Mouse (Mus musculus): ENCODE results near the gene Rbfox3. TPM values are rescaled to one million over a fixed set of nuclear protein-coding genes. Genes with fewer than 3 reads are reported as not detected.

Rbfox3 gene
- polyA plus RNA-seq, 1 experiment: not detected

DNA sequence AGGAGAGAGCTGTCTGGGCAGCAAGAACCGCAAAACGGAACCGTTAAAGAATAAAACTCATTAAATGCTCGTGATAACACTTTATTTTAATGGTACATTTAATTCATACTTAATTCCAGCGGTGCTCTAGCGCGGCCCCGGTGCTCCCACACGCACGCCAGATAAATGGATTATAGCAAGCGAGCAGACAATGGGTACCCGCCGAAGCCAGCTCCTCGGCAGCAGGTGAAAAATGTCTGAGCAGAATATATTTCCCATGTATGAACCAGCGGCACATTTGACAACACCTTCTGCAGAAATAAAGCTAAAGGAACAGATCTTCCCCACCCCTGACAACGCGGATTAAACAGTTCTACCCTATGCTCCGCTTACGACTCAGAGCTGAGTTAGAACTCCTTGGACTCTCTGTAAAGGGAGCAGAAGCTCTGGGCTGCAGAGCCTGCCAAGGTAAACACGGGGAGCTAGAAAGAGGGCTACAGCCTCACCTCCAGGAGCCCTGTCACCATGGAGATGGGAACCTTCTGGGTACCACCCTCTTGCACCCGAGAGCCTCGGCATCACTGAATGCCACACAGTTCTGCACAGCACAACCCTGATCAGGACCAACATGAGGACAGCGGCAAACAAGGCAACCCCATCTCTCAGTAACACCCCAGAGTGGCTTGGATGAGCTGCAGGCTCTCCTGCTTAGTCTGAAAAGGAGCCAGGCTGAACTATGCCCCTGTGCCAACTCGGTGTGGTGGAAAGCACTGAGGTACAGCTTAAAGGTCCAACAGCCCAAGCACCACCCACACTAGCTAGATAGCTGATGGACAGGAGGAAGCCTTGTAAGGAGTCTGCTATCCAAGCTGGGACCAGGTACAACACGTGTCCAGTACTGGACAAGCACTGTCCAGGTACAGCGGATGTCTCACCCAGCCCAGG lies 196.5 kb downstream of the Rbfox3 start:
- Histone ChIP-seq H3K79me2 (ENCODE audit: control insufficient read depth, insufficient read depth) (no peaks in the 10 kb centered on the region), H3K27me3 (ENCODE audit: control insufficient read depth, insufficient read depth, insufficient read length) (peaks cover 45% of the 10 kb centered on the region), H3ac (ENCODE audit: control insufficient read depth, insufficient read length) (no peak overlapping the region), H3K4me2 (ENCODE audit: low read depth) (no peak overlapping the region), H3K4me3 (no peak overlapping the region), H3K36me3 (ENCODE audit: control insufficient read depth, insufficient read depth) (no peaks in the 10 kb centered on the region)
- TF ChIP-seq MYOG (IDR thresholded peaks at IDR 0.05; ENCODE audit: control insufficient read depth in 1 of 3, insufficient read depth in 1 of 3, insufficient read length in 2 of 3, low read depth in 2 of 3) (no peak), POLR2A (IDR thresholded peaks at IDR 0.05; ENCODE audit: insufficient read length, low read depth) (no peak)

GRCm38 (mm10) chr11:118712761-118713160 lies 198.6 kb downstream of the Rbfox3 start:
- H3K36me3 ChIP-seq (ENCODE audit: control insufficient read depth, insufficient read depth): no peaks in the 10 kb centered on the region
- H3K79me2 ChIP-seq (ENCODE audit: control insufficient read depth, insufficient read depth): no peaks in the 10 kb centered on the region
- no peak overlapping the region for H3K4me2 ChIP-seq (ENCODE audit: low read depth)
- H3K4me3 ChIP-seq: no peak overlapping the region
- H3K27me3 ChIP-seq (ENCODE audit: control insufficient read depth, insufficient read depth, insufficient read length): peaks cover 45% of the 10 kb centered on the region
- TF ChIP-seq POLR2A (IDR thresholded peaks at IDR 0.05; ENCODE audit: insufficient read length, low read depth): no peak
- no peak for TF ChIP-seq E2F4 (IDR thresholded peaks at IDR 0.05; ENCODE audit: insufficient read depth)
- TF ChIP-seq USF1 (IDR thresholded peaks at IDR 0.05; ENCODE audit: low read depth): no peak
- no peak for TF ChIP-seq TCF3 (IDR thresholded peaks at IDR 0.05; ENCODE audit: insufficient read length, low read depth)
- TF ChIP-seq SRF (IDR thresholded peaks at IDR 0.05; ENCODE audit: control insufficient read depth, insufficient read length, low read depth): no peak
- TF ChIP-seq MYOD1 (IDR thresholded peaks at IDR 0.05; ENCODE audit: control insufficient read depth in 1 of 3, insufficient read length in 2 of 3, low read depth in 2 of 3): no peak
- TF ChIP-seq REST (IDR thresholded peaks at IDR 0.05; ENCODE audit: insufficient read depth, insufficient read length): no peak
- no peak for TF ChIP-seq TCF12 (IDR thresholded peaks at IDR 0.05; ENCODE audit: insufficient read depth, poor library complexity, severe bottlenecking)
- TF ChIP-seq CEBPB (IDR thresholded peaks at IDR 0.05; ENCODE audit: insufficient read depth, poor library complexity, severe bottlenecking): no peak
- TF ChIP-seq POLR2AphosphoS2 (IDR thresholded peaks at IDR 0.05; ENCODE audit: insufficient read length, low read depth): no peak
- TF ChIP-seq MYOG (IDR thresholded peaks at IDR 0.05; ENCODE audit: control insufficient read depth in 1 of 3, insufficient read depth in 1 of 3, insufficient read length in 2 of 3, low read depth in 2 of 3): no peak
- no peak overlapping the region for H3ac ChIP-seq (ENCODE audit: control insufficient read depth, insufficient read length)

DNA sequence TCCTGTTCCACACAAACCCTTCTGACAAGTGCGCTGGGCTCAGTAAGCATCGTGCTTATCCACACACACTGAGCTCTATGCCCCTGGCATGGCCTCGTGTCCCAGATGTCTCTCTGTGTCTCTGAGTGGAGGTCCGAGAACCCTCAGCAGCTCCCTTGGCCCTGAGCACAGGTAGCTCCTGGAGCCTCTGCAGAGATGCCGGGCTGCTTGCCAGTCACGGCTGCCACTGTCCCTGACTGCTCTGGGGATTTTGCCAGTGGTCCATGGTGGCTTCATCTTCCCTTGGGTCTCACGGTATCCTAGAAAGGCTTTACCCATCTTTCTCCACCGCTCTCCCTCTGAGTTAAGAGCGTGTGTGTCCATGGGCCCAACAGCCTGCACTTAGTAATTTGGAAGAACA lies 199.3 kb downstream of the Rbfox3 start:
- Histone ChIP-seq H3K27me3 (ENCODE audit: control insufficient read depth, insufficient read depth, insufficient read length) (peaks cover 44% of the 10 kb centered on the region), H3K4me3 (no peak overlapping the region), H3K36me3 (ENCODE audit: control insufficient read depth, insufficient read depth) (no peaks in the 10 kb centered on the region), H3ac (ENCODE audit: control insufficient read depth, insufficient read length) (no peak overlapping the region), H3K79me2 (ENCODE audit: control insufficient read depth, insufficient read depth) (no peaks in the 10 kb centered on the region), H3K4me2 (ENCODE audit: low read depth) (no peak overlapping the region)
- TF ChIP-seq CEBPB (IDR thresholded peaks at IDR 0.05; ENCODE audit: insufficient read depth, poor library complexity, severe bottlenecking) (no peak), MYOD1 (IDR thresholded peaks at IDR 0.05; ENCODE audit: control insufficient read depth in 1 of 3, insufficient read length in 2 of 3, low read depth in 2 of 3) (no peak)

DNA sequence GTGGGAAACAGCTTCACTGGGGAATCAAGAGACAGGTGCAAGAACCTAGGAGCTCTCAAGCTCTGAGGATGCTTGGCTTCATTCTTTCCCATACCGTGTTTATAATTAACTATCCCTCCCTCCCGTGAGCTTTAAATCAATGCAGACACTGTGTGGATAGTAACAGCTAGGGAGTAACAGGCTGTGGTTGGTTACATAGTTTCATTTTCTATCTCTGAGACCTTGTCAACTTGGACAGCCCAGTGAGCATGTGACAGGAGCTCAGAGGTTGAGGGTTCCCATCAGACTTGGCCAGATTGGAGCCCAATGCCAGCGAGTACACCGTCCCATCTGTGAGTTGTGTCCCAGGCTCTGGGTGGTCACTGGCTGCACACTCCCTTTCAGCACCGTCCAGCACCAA lies 201.4 kb downstream of the Rbfox3 start:
- Histone ChIP-seq H3K79me2 (ENCODE audit: control insufficient read depth, insufficient read depth) (no peaks in the 10 kb centered on the region), H3K4me2 (ENCODE audit: low read depth) (no peak overlapping the region), H3ac (ENCODE audit: control insufficient read depth, insufficient read length) (no peak overlapping the region), H3K36me3 (ENCODE audit: control insufficient read depth, insufficient read depth) (no peaks in the 10 kb centered on the region), H3K4me3 (no peak overlapping the region), H3K27me3 (ENCODE audit: control insufficient read depth, insufficient read depth, insufficient read length) (peaks cover 25% of the 10 kb centered on the region)
- TF ChIP-seq MYOD1 (IDR thresholded peaks at IDR 0.05; ENCODE audit: control insufficient read depth in 1 of 3, insufficient read length in 2 of 3, low read depth in 2 of 3): no peak
- TF ChIP-seq TCF12 (IDR thresholded peaks at IDR 0.05; ENCODE audit: insufficient read depth, poor library complexity, severe bottlenecking): no peak
- TF ChIP-seq CEBPB (IDR thresholded peaks at IDR 0.05; ENCODE audit: insufficient read depth, poor library complexity, severe bottlenecking): no peak
- TF ChIP-seq REST (IDR thresholded peaks at IDR 0.05; ENCODE audit: insufficient read depth, insufficient read length): no peak
- no peak for TF ChIP-seq POLR2A (IDR thresholded peaks at IDR 0.05; ENCODE audit: insufficient read length, low read depth)
- TF ChIP-seq POLR2AphosphoS2 (IDR thresholded peaks at IDR 0.05; ENCODE audit: insufficient read length, low read depth): no peak
- TF ChIP-seq USF1 (IDR thresholded peaks at IDR 0.05; ENCODE audit: low read depth): no peak
- no peak for TF ChIP-seq E2F4 (IDR thresholded peaks at IDR 0.05; ENCODE audit: insufficient read depth)
- TF ChIP-seq SRF (IDR thresholded peaks at IDR 0.05; ENCODE audit: control insufficient read depth, insufficient read length, low read depth): no peak
- no peak for TF ChIP-seq MAX (IDR thresholded peaks at IDR 0.05; ENCODE audit: low read depth)
- no peak for TF ChIP-seq TCF3 (IDR thresholded peaks at IDR 0.05; ENCODE audit: insufficient read length, low read depth)
- TF ChIP-seq MYOG (IDR thresholded peaks at IDR 0.05; ENCODE audit: control insufficient read depth in 1 of 3, insufficient read depth in 1 of 3, insufficient read length in 2 of 3, low read depth in 2 of 3): no peak

DNA sequence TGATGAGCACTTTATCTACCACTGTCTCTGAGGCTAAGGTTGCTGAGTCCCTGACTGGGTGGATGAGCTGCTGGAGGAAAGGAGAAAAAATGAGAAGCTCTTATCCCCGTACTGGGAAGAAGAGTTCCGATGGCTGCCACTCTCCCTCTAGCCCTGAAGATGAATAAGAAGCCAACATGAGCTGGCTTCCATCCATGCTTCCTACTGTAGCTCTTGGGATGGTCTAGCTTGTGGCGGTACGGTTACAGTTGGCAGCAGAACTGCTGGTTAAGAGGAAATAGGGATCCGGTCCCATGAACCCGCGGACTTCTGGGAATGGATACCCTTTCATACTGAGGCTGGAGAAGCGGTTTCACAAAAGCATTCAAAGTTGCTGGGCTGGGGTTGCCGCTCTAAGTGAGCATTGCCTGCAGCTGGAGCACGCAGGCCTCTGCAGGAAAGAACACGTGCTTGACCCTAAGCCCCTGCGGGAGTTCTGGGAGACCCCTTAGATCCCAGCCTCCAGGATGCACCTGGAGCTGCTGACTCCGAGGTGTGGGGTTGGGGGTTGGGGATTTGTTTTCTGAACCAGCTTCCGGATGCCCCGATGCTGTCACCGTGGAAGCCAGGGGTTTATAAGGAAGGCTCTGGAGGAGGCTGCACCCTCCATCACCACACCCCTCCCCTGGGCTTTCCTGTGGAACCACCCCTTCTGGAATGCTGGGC lies 215.0 kb downstream of the Rbfox3 start:
- TF ChIP-seq MAX (IDR thresholded peaks at IDR 0.05; ENCODE audit: low read depth) (no peak), CEBPB (IDR thresholded peaks at IDR 0.05; ENCODE audit: insufficient read depth, poor library complexity, severe bottlenecking) (no peak), POLR2A (IDR thresholded peaks at IDR 0.05; ENCODE audit: insufficient read length, low read depth) (no peak), E2F4 (IDR thresholded peaks at IDR 0.05; ENCODE audit: insufficient read depth) (no peak), MYOD1 (IDR thresholded peaks at IDR 0.05; ENCODE audit: control insufficient read depth in 1 of 3, insufficient read length in 2 of 3, low read depth in 2 of 3) (no peak), POLR2AphosphoS2 (IDR thresholded peaks at IDR 0.05; ENCODE audit: insufficient read length, low read depth) (no peak), TCF12 (IDR thresholded peaks at IDR 0.05; ENCODE audit: insufficient read depth, poor library complexity, severe bottlenecking) (no peak), MYOG (IDR thresholded peaks at IDR 0.05; ENCODE audit: control insufficient read depth in 1 of 3, insufficient read depth in 1 of 3, insufficient read length in 2 of 3, low read depth in 2 of 3) (no peak), REST (IDR thresholded peaks at IDR 0.05; ENCODE audit: insufficient read depth, insufficient read length) (no peak), SRF (IDR thresholded peaks at IDR 0.05; ENCODE audit: control insufficient read depth, insufficient read length, low read depth) (no peak), USF1 (IDR thresholded peaks at IDR 0.05; ENCODE audit: low read depth) (no peak), TCF3 (IDR thresholded peaks at IDR 0.05; ENCODE audit: insufficient read length, low read depth) (no peak)
- H3ac ChIP-seq (ENCODE audit: control insufficient read depth, insufficient read length): no peak overlapping the region
- H3K79me2 ChIP-seq (ENCODE audit: control insufficient read depth, insufficient read depth): no peaks in the 10 kb centered on the region
- H3K4me3 ChIP-seq: no peak overlapping the region
- H3K4me2 ChIP-seq (ENCODE audit: low read depth): no peak overlapping the region
- H3K36me3 ChIP-seq (ENCODE audit: control insufficient read depth, insufficient read depth): no peaks in the 10 kb centered on the region
- peaks cover 68% of the 10 kb centered on the region for H3K27me3 ChIP-seq (ENCODE audit: control insufficient read depth, insufficient read depth, insufficient read length)

All from myocyte (in vitro differentiated cells).